Mouse (Mus musculus): Measurements from ENCODE around the gene Gm3106. TPM values are rescaled to one million over a fixed set of nuclear protein-coding genes. Genes with fewer than 3 reads are reported as not detected.
"Not testable (repeated sequence)": the region's sequence is repeated elsewhere in the genome, so short reads cannot be mapped to it uniquely, and the experiment has no call there.

Gene Gm3106
- polyA plus RNA-seq (2014; fragmentation: Nextera tagmentation; extraction: Ambion mirVana): not detected in 2 replicates

DNA sequence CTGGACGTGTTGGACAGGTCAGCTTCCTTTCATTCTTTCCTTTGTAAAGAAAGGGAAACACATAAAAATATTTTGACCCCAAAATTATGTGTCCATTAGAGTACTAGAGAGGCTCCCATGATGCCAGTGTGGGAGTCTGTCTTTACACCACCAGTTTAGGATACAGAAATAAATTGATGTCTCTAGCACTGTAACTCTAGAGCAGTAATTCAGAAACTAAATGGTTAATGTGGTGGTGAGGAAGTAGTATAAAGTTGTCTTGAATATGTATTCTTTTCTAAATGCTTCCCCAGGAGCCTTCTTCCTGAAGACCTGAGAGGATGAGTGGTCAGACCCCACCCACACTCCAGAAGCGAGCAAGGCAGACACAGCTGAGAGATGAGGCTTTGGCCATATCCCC, at the start of gene Gm3106:
TSS of gene Gm3106 (plus strand) at position 301 of the 400 bp plus-strand sequence.
- not testable (repeated sequence) for H3K4me1 ChIP-seq (replicated peaks; ENCODE audit: control insufficient read depth, insufficient read depth, low read length); DNase-seq (ENCODE audit: low spot score); H3K9me3 ChIP-seq (ENCODE audit: control insufficient read depth, low read length); H3K27ac ChIP-seq; H3K4me3 ChIP-seq (replicated peaks; ENCODE audit: low read length); H3K27me3 ChIP-seq (ENCODE audit: control insufficient read depth, insufficient read depth, low read length); ATAC-seq (ENCODE audit: low FRiP score); H3K36me3 ChIP-seq (replicated peaks; ENCODE audit: control insufficient read depth, insufficient read depth); H3K9ac ChIP-seq; H3K4me2 ChIP-seq (replicated peaks)
- no CpG with 5 or more reads among the region's 2 CpGs for WGBS

Other genes starting within 250 kb of the Gm3106 start
- gene BC061212, start 147.5 kb upstream of the Gm3106 start, polyA plus RNA-seq (2014; fragmentation: Nextera tagmentation; extraction: Ambion mirVana): not detected in 2 replicates
- not detected in 2 replicates for gene Gm6351, start 141.6 kb upstream of the Gm3106 start, polyA plus RNA-seq (2014; fragmentation: Nextera tagmentation; extraction: Ambion mirVana)
- not detected in 2 replicates for gene A430089I19Rik, start 88.8 kb downstream of the Gm3106 start, polyA plus RNA-seq (2014; fragmentation: Nextera tagmentation; extraction: Ambion mirVana)
- not detected in 2 replicates for gene Gm6502, start 96.4 kb downstream of the Gm3106 start, polyA plus RNA-seq (2014; fragmentation: Nextera tagmentation; extraction: Ambion mirVana)
- gene AA792892, start 121.7 kb downstream of the Gm3106 start, polyA plus RNA-seq (2014; fragmentation: Nextera tagmentation; extraction: Ambion mirVana): not detected in 2 replicates
- not detected in 2 replicates for gene Gm7682, start 227.8 kb downstream of the Gm3106 start, polyA plus RNA-seq (2014; fragmentation: Nextera tagmentation; extraction: Ambion mirVana)